Mouse (Mus musculus) lung, embryonic 16.5 days (tissue): ENCODE results near the gene Prps1. TPM values are rescaled to one million over a fixed set of nuclear protein-coding genes. Genes with fewer than 3 reads are reported as not detected.
A peak's percentile ranks its signal among the peaks of the same experiment; 100 is the strongest.

Source experiments
- ATAC-seq: fragments of 200-750 bp; cut with Nextera tagmentation; 2 replicates; pipeline ENCODE4 v1.8.0; 2017; ENCODE audit warnings: low read depth, mild to moderate bottlenecking, moderate library complexity
- H3K27ac ChIP-seq: fragments of 300-500 bp; sonication (generic); 2 replicates; pipeline ENCODE4 v1.5.1; 2014; ENCODE audit warnings: mild to moderate bottlenecking, control low read depth, low read length
- H3K27me3 ChIP-seq: fragments of 300-500 bp; sonication (generic); 2 replicates; pipeline ENCODE4 v1.6.1; 2014; ENCODE audit warnings: low read depth, low read length, mixed read lengths; ENCODE audit not compliant: control insufficient read depth, insufficient read depth
- H3K36me3 ChIP-seq: fragments of 300-500 bp; sonication (generic); 2 replicates; pipeline ENCODE4 v1.6.1; 2014; ENCODE audit warnings: low read length; ENCODE audit not compliant: control insufficient read depth, insufficient read depth
- H3K4me1 ChIP-seq: fragments of 300-500 bp; sonication (generic); replicated peaks from 2 replicates; pipeline ENCODE4 v1.6.1; 2014; ENCODE audit warnings: low read length, mixed read lengths; ENCODE audit not compliant: control insufficient read depth, insufficient read depth
- H3K4me2 ChIP-seq: fragments of 300-500 bp; sonication (generic); 2 replicates; pipeline ENCODE4 v1.6.1; 2014; ENCODE audit warnings: low read depth, low read length, control low read depth
- H3K4me3 ChIP-seq: fragments of 300-500 bp; sonication (generic); 2 replicates; pipeline ENCODE4 v1.5.1; 2014; ENCODE audit warnings: mild to moderate bottlenecking, low read length, control low read depth
- H3K9ac ChIP-seq: fragments of 300-500 bp; sonication (generic); 2 replicates; pipeline ENCODE4 v1.6.1; 2014; ENCODE audit warnings: low read length, control low read depth
- H3K9me3 ChIP-seq: fragments of 300-500 bp; sonication (generic); 2 replicates; pipeline ENCODE4 v1.6.1; 2016; ENCODE audit warnings: low read length; ENCODE audit not compliant: control insufficient read depth
- WGBS: fragments of 180-500 bp; shearing (Covaris S2); extraction: QIAGEN DNeasy Blood & Tissue Kit; methylation state at CpG from one replicate; pipeline ENCODE4 v1.1.7; 2014; 5-methylcytosine and 5-hydroxymethylcytosine counted together
- polyA plus RNA-seq: library from polyadenylated mRNA; unstranded; fragments of >200 nt; fragmentation: Nextera tagmentation; extraction: Ambion mirVana; gene quantifications from 2 replicates; pipeline ENCODE4 v1.2.1, GENCODE M21; 2015

Prps1 gene
- polyA plus RNA-seq, 1 experiment from 2014 or later: 35.0 TPM

GRCm38 (mm10) chrX:140445551-140445950 lies 10.9 kb upstream of the Prps1 start:
- no peak for ATAC-seq
- Histone ChIP-seq H3K4me3 (no peak overlapping the region), H3K9me3 (no peaks in the 10 kb centered on the region), H3K36me3 (no peaks in the 10 kb centered on the region), H3K27me3 (no peaks in the 10 kb centered on the region; the same call in 1 of the 2 replicates), H3K27ac (no peak overlapping the region), H3K4me1 (no peaks in the 10 kb centered on the region), H3K4me2 (no peak overlapping the region), H3K9ac (no peak overlapping the region)
- 76% methylated on average over 13 of the region's 13 CpGs for WGBS

- Histone ChIP-seq H3K9me3 (no peaks in the 10 kb centered on the region), H3K27ac (no peak overlapping the region), H3K4me3 (no peak overlapping the region), H3K4me2 (no peak overlapping the region), H3K36me3 (no peaks in the 10 kb centered on the region), H3K4me1 (no peaks in the 10 kb centered on the region), H3K27me3 (no peaks in the 10 kb centered on the region; the same call in 1 of the 2 replicates), H3K9ac (no peak overlapping the region)
- no peak for ATAC-seq
- WGBS: 73% methylated on average over 3 of the region's 3 CpGs
Observed at GRCm38 (mm10) chrX:140450071-140450470, 6.3 kb upstream of the Prps1 start.

- no peaks in the 10 kb centered on the region for H3K9me3 ChIP-seq
- no peaks in the 10 kb centered on the region for H3K4me1 ChIP-seq
- ATAC-seq: peak; percentile 57
- WGBS: 21% methylated on average over 39 of the region's 39 CpGs
- H3K4me3 ChIP-seq: peak overlapping the region; percentile 62
- H3K36me3 ChIP-seq: no peaks in the 10 kb centered on the region
- H3K27me3 ChIP-seq: 0 out of 2 replicates have a peak, but pooled peaks cover 3% of the 10 kb centered on the region
- peak overlapping the region; percentile 64 for H3K9ac ChIP-seq
- H3K27ac ChIP-seq: no peak overlapping the region
- H3K4me2 ChIP-seq: peak overlapping the region; percentile 71
Observed at GRCm38 (mm10) chrX:140456751-140457491, 508 bp downstream of the Prps1 start.

- 0 out of 2 replicates have a peak, but pooled peaks cover 3% of the 10 kb centered on the region for H3K27me3 ChIP-seq
- peak overlapping the region; percentile 62 for H3K4me3 ChIP-seq
- no peaks in the 10 kb centered on the region for H3K4me1 ChIP-seq
- no peak for ATAC-seq
- H3K4me2 ChIP-seq: peak overlapping the region; percentile 71
- no peaks in the 10 kb centered on the region for H3K9me3 ChIP-seq
- WGBS: 20% methylated on average over 12 of the region's 12 CpGs
- no peak overlapping the region for H3K27ac ChIP-seq
- no peaks in the 10 kb centered on the region for H3K36me3 ChIP-seq
- H3K9ac ChIP-seq: no peak overlapping the region; the same call in 1 of the 2 replicates
Observed at GRCm38 (mm10) chrX:140457502-140457901, 1.1 kb downstream of the Prps1 start.

GRCm38 (mm10) chrX:140478231-140478630 lies 21.8 kb downstream of the Prps1 start:
- Histone ChIP-seq H3K4me3 (no peak overlapping the region), H3K9me3 (no peaks in the 10 kb centered on the region), H3K27me3 (no peaks in the 10 kb centered on the region), H3K36me3 (no peaks in the 10 kb centered on the region), H3K9ac (no peak overlapping the region), H3K27ac (no peak overlapping the region), H3K4me2 (no peak overlapping the region), H3K4me1 (no peaks in the 10 kb centered on the region)
- no peak for ATAC-seq
- whole genome bisulfite sequencing: 83% methylated on average over 6 of the region's 6 CpGs

- Histone ChIP-seq H3K36me3 (no peaks in the 10 kb centered on the region), H3K27me3 (no peaks in the 10 kb centered on the region), H3K4me1 (no peaks in the 10 kb centered on the region), H3K9me3 (no peaks in the 10 kb centered on the region), H3K4me3 (no peak overlapping the region), H3K4me2 (no peak overlapping the region), H3K9ac (no peak overlapping the region), H3K27ac (no peak overlapping the region)
- WGBS: 63% methylated on average over 5 of the region's 5 CpGs
- no peak for ATAC-seq
Observed at GRCm38 (mm10) chrX:140479171-140479570, 22.8 kb downstream of the Prps1 start.

- no peak for ATAC-seq
- Histone ChIP-seq H3K9ac (no peak overlapping the region), H3K4me1 (no peaks in the 10 kb centered on the region), H3K27ac (no peak overlapping the region), H3K9me3 (no peaks in the 10 kb centered on the region), H3K36me3 (no peaks in the 10 kb centered on the region), H3K27me3 (no peaks in the 10 kb centered on the region; the same call in 1 of the 2 replicates), H3K4me3 (no peak overlapping the region), H3K4me2 (no peak overlapping the region)
- WGBS: 91% methylated on average over 1 of the region's 1 CpGs
Observed at GRCm38 (mm10) chrX:140489174-140489573, 32.8 kb downstream of the Prps1 start.

GRCm38 (mm10) chrX:140490203-140490602 lies 33.8 kb downstream of the Prps1 start:
- H3K9ac ChIP-seq: no peak overlapping the region
- no peaks in the 10 kb centered on the region for H3K4me1 ChIP-seq
- H3K36me3 ChIP-seq: no peaks in the 10 kb centered on the region
- no peak for ATAC-seq
- no peak overlapping the region for H3K27ac ChIP-seq
- H3K27me3 ChIP-seq: no peaks in the 10 kb centered on the region; the same call in 1 of the 2 replicates
- H3K9me3 ChIP-seq: no peaks in the 10 kb centered on the region
- no peak overlapping the region for H3K4me3 ChIP-seq
- WGBS: 70% methylated on average over 3 of the region's 3 CpGs
- no peak overlapping the region for H3K4me2 ChIP-seq

GRCm38 (mm10) chrX:140491884-140492571 lies 35.6 kb downstream of the Prps1 start:
- no peak for ATAC-seq
- Histone ChIP-seq H3K36me3 (no peaks in the 10 kb centered on the region), H3K4me2 (no peak overlapping the region), H3K9me3 (no peaks in the 10 kb centered on the region), H3K4me3 (no peak overlapping the region), H3K27ac (no peak overlapping the region), H3K27me3 (no peaks in the 10 kb centered on the region; the same call in 1 of the 2 replicates), H3K4me1 (no peaks in the 10 kb centered on the region), H3K9ac (no peak overlapping the region)
- 49% methylated on average over 10 of the region's 10 CpGs for WGBS
